Mouse (Mus musculus) lung, adult 2 months (tissue): ENCODE measurements at regions not wholly inside any gene's neighbourhood (a gene's known extent, or its start where the extent isn't known, plus 50 kb on each side); places are given as distances from the start of the nearest gene placed in this dataset.

ENCODE experiments used
- DNase-seq: peaks from one replicate; pipeline ENCODE4 v3.0.0; 2022
- H3K4me1 ChIP-seq: fragments of 200-500 bp; 2 replicates; pipeline ENCODE4 v1.6.1; 2011; ENCODE audit warnings: low read length; ENCODE audit not compliant: control insufficient read depth, insufficient read depth
- H3K4me3 ChIP-seq: fragments of 200-500 bp; replicated peaks from 2 replicates; pipeline ENCODE3; 2011; ENCODE audit warnings: low read depth, mild to moderate bottlenecking, control low read depth, low read length; ENCODE audit errors: extremely low read depth
- CTCF ChIP-seq: fragments of 200-500 bp; IDR thresholded peaks from 2 replicates; pipeline ENCODE4 v1.5.1; 2011; ENCODE audit warnings: mild to moderate bottlenecking, low read length, control low read depth; ENCODE audit not compliant: insufficient read depth
- POLR2A ChIP-seq: fragments of 200-500 bp; IDR thresholded peaks from 2 replicates; pipeline ENCODE4 v1.6.1; 2011; ENCODE audit warnings: low read depth, mild to moderate bottlenecking, control low read depth, low read length, borderline replicate concordance; ENCODE audit errors: extremely low read depth
- WGBS: fragments of 180-500 bp; shearing (Covaris S2); methylation state at CpG from one replicate; pipeline ENCODE4 v1.1.7; 2018; 5-methylcytosine and 5-hydroxymethylcytosine counted together

GRCm38 (mm10) chr10:83888587-83888986 lies 165.9 kb downstream of the 1500009L16Rik start:
- no peak overlapping the region for H3K4me3 ChIP-seq
- H3K4me1 ChIP-seq: no peaks in the 10 kb centered on the region; the same call in 1 of the 2 replicates
- WGBS: 79% methylated on average over 6 of the region's 6 CpGs
- TF ChIP-seq CTCF (no peak), POLR2A (no peak)
- DNase-seq: no peak

- Histone ChIP-seq H3K4me1 (no peaks in the 10 kb centered on the region), H3K4me3 (no peak overlapping the region)
- 58% methylated on average over 3 of the region's 3 CpGs for WGBS
- no peak for DNase-seq
- no peak for TF ChIP-seq CTCF
- TF ChIP-seq POLR2A: no peak
Measured at GRCm38 (mm10) chr10:83895741-83896150, 173.1 kb downstream of the 1500009L16Rik start.

GRCm38 (mm10) chr10:83896160-83896559 lies 173.5 kb downstream of the 1500009L16Rik start:
- 78% methylated on average over 5 of the region's 5 CpGs for WGBS
- H3K4me1 ChIP-seq: no peaks in the 10 kb centered on the region
- no peak for DNase-seq
- TF ChIP-seq POLR2A (no peak), CTCF (no peak)
- no peak overlapping the region for H3K4me3 ChIP-seq

- DNase-seq: no peak
- WGBS: 58% methylated on average over 6 of the region's 6 CpGs
- TF ChIP-seq CTCF (no peak), POLR2A (no peak)
- H3K4me1 ChIP-seq: no peaks in the 10 kb centered on the region
- no peak overlapping the region for H3K4me3 ChIP-seq
Measured at GRCm38 (mm10) chr10:83897558-83897957, 174.9 kb downstream of the 1500009L16Rik start.

DNA sequence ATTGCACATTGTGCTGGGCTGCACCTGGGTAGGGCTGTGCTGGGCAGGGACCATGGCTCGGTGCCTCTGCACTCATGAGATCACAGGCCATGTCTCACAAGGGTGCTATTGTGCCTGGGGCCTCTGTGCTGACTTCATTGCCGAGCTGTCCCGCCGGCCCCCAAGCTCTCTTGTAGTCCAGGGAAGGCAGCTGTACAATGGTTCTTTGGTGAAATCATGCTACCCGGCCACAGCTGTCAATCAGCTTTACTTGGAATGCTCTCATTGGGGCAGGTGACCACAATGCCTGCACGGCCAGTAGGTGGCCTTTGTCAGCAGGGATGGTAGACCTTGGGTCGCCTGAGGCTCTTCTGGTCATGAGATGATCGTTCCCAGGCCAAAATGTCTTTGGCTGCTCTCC lies 184.1 kb downstream of the 1500009L16Rik start:
- DNase-seq: no peak
- WGBS: 75% methylated on average over 8 of the region's 8 CpGs
- TF ChIP-seq CTCF (no peak), POLR2A (no peak)
- H3K4me1 ChIP-seq: no peaks in the 10 kb centered on the region
- H3K4me3 ChIP-seq: no peak overlapping the region

DNA sequence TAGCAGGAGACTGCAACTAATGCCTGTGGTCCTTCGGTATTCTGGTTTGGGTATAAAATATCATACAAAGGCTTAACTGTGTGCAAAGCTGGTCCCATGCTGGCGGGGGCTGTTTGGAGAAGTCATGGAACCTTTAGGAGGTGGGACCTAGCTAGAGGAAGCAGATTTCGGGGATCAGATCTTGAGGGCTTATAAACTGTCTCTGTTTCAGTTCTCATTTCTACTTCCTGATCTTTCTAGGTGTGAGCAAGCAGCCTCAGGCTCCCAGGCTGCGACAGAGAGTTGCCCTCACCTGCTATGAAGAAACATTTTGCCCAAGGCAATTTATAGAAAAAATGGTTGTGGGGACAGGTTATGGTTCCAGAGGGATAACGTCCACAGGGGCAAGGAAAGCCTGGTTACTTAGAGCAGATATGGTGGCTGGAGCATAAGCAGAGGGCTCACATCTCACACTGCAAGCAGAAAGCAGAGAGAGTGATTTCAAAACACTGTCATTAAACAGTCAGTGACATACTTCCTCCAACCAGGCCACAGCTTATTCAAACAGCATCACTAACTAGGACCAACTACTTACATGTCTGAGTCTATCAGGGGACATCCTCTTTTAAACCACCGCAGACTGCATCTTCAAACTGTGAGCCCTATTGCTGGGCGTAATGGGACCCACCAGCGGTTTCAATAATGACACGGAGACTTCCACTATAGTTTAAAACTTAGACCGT lies 188.1 kb downstream of the 1500009L16Rik start:
- TF ChIP-seq CTCF (no peak), POLR2A (no peak)

GRCm38 (mm10) chr10:83914401-83915132 lies 191.9 kb downstream of the 1500009L16Rik start:
- no peak overlapping the region for H3K4me3 ChIP-seq
- H3K4me1 ChIP-seq: no peaks in the 10 kb centered on the region; the same call in 1 of the 2 replicates
- TF ChIP-seq CTCF (no peak), POLR2A (no peak)
- WGBS: 48% methylated on average over 12 of the region's 12 CpGs
- no peak for DNase-seq

More for the DNA sequence above, 188.1 kb downstream of the 1500009L16Rik start:
- no peak overlapping the region for H3K4me3 ChIP-seq
- WGBS: 91% methylated on average over 10 of the region's 10 CpGs
- no peaks in the 10 kb centered on the region; the same call in 1 of the 2 replicates for H3K4me1 ChIP-seq
- no peak for DNase-seq

- Histone ChIP-seq H3K4me1 (no peaks in the 10 kb centered on the region; the same call in 1 of the 2 replicates), H3K4me3 (no peak overlapping the region)
- no peak for TF ChIP-seq POLR2A
- no peak for DNase-seq
- 74% methylated on average over 9 of the region's 9 CpGs for WGBS
Measured at GRCm38 (mm10) chr10:83915133-83915730, 192.6 kb downstream of the 1500009L16Rik start.

DNA sequence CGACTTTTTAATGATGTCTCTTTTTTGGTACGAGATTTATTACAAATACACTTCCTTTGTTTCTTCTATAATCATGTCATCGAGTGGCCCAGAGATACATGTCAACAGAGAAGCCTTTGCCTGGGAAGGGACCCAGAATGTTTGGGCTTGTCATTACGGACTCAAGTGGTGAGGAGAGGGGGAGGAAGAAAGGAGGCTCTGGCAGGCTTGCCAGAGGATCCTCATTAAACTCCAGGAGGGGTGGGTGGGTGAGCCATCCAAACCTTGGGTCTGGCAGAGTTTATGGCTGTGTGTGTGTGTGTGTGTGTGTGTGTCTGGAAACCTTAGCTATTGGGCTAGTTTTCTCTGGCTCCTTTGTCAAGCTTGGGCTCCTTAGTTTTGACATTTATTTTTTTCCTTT lies 204.3 kb downstream of the 1500009L16Rik start:
- no peak for DNase-seq
- H3K4me1 ChIP-seq: peaks cover 6% of the 10 kb centered on the region
- TF ChIP-seq CTCF: no peak
- no peak for TF ChIP-seq POLR2A
- H3K4me3 ChIP-seq: no peak overlapping the region
- WGBS: 27% methylated on average over 4 of the region's 4 CpGs
